Mouse (Mus musculus): ENCODE data around the gene B3galt6.

GRCm38 (mm10) chr4:156024184-156024583, 31.7 kb upstream of the B3galt6 start:
- TF ChIP-seq CTCF (IDR thresholded peaks at IDR 0.05; ENCODE audit: control insufficient read depth, insufficient read depth, insufficient read length): no peak
- no peak for TF ChIP-seq MYOD1 (IDR thresholded peaks at IDR 0.05; ENCODE audit: control insufficient read depth, insufficient read length, low read depth)
- TF ChIP-seq USF1 (IDR thresholded peaks at IDR 0.05; ENCODE audit: low read depth): no peak

All from C2C12 (cell line).